Mouse (Mus musculus): ENCODE data around the gene Gsg1l2.

Gene Gsg1l2

DNA sequence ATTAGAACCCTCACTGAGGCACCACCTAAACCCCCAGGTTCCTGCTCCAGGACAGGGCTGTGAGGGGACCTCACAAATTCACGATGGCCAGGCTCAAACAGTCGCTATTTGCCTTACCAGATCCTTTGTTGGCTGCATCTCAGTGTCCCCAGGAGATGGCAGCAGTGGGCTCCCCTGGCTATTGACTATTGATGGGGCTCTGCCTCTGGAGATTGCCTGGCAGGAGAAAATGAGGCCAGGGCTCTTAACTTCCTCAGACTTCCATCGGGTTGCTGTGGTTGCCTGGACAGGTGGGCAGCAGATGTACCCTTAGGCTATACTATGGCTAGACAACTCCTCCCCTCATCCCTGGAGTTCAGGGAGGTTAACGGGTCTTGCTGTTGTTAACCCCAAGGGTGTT lies 45.8 kb downstream of the Gsg1l2 start:
- peak in 1 of 2 experiments; percentile 5 for DNase-seq

DNA sequence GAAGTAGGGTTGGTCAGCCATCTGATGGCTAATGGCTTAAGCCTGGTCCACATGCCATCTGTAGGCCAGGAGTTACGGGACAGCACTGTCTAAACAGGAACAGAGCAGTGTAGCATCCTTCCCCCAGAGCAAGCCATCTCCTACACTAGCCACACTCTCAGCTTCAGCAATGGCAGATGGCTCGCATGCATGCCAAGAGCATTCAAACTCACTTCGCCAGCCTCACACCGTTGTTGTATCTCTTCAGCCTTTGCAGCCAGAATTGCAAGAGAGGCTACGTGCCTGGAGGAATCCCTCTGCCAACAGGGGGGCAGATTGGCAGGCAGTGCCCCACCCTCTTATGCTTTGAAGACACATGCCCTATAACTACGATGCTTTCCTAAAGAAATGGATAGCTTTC lies 47.2 kb downstream of the Gsg1l2 start:
- DNase-seq, result no peak

DNA sequence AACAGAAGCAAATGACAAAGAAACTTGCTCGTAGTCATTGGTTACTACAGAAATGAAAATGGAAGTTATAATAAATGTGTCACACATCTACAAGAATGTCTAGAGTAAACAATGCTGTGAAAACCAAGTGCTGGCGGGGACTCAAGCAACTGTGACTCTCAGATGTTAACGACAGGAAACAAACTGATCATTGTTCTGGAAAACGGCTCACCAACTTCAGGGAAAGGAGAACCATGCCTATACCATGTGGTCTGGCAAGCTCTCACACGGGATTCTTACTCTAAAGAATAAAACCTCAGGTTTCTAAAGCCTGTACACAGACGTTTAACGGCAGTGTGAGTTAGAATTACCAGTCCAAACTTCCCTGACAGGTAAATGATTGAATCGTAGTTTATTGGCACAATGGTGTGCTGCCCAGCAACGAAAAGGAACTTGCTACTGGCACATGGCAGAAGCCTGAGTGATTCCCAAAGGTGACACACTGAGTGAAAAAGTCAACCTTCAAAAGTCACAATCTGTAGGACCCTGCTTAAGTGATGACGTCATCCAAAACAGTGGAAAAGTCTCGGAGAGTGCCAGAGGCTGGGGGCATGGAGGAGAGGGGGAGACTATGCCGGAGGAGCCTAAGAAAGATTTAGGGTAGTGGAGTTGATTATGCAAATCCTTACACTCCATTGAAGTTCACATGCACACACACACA lies 54.1 kb downstream of the Gsg1l2 start:
- DNase-seq, result no peak

- DNase-seq, result no peak
Observed at GRCm38 (mm10) chr11:67829530-67829929, 55.1 kb downstream of the Gsg1l2 start.

- DNase-seq, result no peak
Observed at GRCm38 (mm10) chr11:67831820-67832219, 57.4 kb downstream of the Gsg1l2 start.

DNA sequence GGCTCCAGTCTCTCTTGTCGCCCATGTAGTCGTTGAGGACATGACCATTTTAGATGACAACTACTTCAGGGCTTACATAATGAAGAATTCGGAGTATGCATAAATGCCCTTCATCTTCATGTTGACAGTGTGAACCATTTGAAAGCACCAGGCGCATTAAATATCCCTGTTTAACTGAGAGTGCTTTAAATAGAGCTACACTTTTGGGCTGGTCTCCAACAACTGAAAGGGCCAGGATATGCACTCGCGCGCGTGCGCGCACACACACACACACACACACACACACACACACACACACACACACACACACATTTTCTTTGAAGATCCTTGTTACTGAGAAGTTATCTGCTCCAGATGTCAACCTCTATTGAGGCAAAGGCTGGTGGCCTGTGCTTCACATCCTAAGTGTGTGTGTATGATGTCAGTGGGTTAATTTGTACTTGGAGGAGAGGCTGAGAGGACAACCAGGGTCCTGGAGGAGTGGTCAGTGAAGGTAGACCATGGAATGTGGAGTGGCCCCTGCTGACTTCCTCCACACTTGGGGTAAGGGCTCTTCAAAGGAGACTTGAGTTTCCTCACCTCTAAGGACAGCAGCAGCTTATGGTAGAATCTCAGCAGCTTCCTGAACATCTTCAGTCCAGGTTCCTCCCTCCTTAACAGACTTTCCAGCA lies 61.1 kb downstream of the Gsg1l2 start:
- no peak for DNase-seq
